Mouse (Mus musculus) left cerebral cortex, adult 11 months (tissue): ENCODE measurements around the gene A930017K11Rik.
A peak's percentile ranks its signal among the peaks of the same experiment; 100 is the strongest.

Experiments used
- DNase-seq: peaks from one replicate; pipeline ENCODE4 v3.0.0; 2022; ENCODE audit warnings: low spot score

A930017K11Rik gene

GRCm38 (mm10) chr17:25925348-25925747, 27.0 kb downstream of the A930017K11Rik start:
- peak; percentile 59 for DNase-seq

GRCm38 (mm10) chr17:25922120-25922519, 30.2 kb downstream of the A930017K11Rik start:
- no peak for DNase-seq

GRCm38 (mm10) chr17:25919786-25920642, 32.4 kb downstream of the A930017K11Rik start:
- peak; percentile 100 for DNase-seq

GRCm38 (mm10) chr17:25919144-25919785, 33.1 kb downstream of the A930017K11Rik start, which contains the start of gene Rab40c:
Rab40c (minus strand) TSS chr17:25919727.
- DNase-seq: no peak

GRCm38 (mm10) chr17:25918037-25918750, 34.2 kb downstream of the A930017K11Rik start:
- DNase-seq: no peak

GRCm38 (mm10) chr17:25916931-25917647, 35.3 kb downstream of the A930017K11Rik start:
- DNase-seq: no peak

- DNase-seq: no peak
Measured at GRCm38 (mm10) chr17:25914295-25914694, 38.1 kb downstream of the A930017K11Rik start.

- no peak for DNase-seq
Measured at GRCm38 (mm10) chr17:25913877-25914275, 38.5 kb downstream of the A930017K11Rik start.

- peak; percentile 69 for DNase-seq
Measured at GRCm38 (mm10) chr17:25913186-25913876, 39.0 kb downstream of the A930017K11Rik start.

- no peak for DNase-seq
Measured at GRCm38 (mm10) chr17:25911816-25912215, 40.5 kb downstream of the A930017K11Rik start.

- no peak for DNase-seq
Measured at GRCm38 (mm10) chr17:25907640-25908039, 44.7 kb downstream of the A930017K11Rik start.

GRCm38 (mm10) chr17:25903061-25903460, 49.3 kb downstream of the A930017K11Rik start:
- no peak for DNase-seq

GRCm38 (mm10) chr17:25900193-25900592, 52.2 kb downstream of the A930017K11Rik start:
- DNase-seq: no peak
